Mouse (Mus musculus) olfactory bulb, adult 2 months (tissue): Measurements from ENCODE around the gene Nup214.

Experiments
- CTCF ChIP-seq: fragments of 200-500 bp; IDR thresholded peaks from 2 replicates; pipeline ENCODE4 v1.5.1; 2012; ENCODE audit warnings: low read depth, mild to moderate bottlenecking, low read length, moderate library complexity; ENCODE audit not compliant: insufficient read depth
- POLR2A ChIP-seq: fragments of 200-500 bp; IDR thresholded peaks from 2 replicates; pipeline ENCODE4 v1.6.1; 2012; ENCODE audit warnings: mild to moderate bottlenecking, low read depth, low read length, moderate library complexity; ENCODE audit not compliant: insufficient read depth

DNA sequence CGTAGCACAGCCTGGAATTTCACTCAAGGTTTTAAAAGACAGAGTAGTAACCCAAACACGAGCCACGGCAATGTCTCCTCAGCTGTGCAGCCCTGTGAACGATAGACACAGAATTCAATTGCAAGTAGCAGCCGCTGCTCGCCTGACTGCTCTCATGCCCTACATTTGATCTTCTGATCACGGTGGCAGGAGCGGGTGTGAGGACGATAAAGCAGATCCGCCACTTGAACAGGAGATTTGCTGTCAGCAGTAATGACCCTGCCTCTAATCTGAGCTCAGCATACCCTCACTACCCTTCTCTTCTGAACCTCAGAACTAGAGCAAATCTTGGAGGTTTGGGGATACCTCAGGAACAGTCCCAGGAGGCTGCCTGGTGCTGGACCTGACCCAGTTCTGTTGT, 71.8 kb downstream of the Nup214 start:
- TF ChIP-seq CTCF = no peak
- no peak for TF ChIP-seq POLR2A
